Mouse (Mus musculus) embryonic facial prominence, embryonic 14.5 days (tissue): ENCODE data around the gene Borcs6. TPM values are rescaled to one million over a fixed set of nuclear protein-coding genes. Genes with fewer than 3 reads are reported as not detected.
A peak's percentile ranks its signal among the peaks of the same experiment; 100 is the strongest.
"Not testable (repeated sequence)": the region's sequence is repeated elsewhere in the genome, so short reads cannot be mapped to it uniquely, and the experiment has no call there.

Source experiments
- ATAC-seq: fragments of 200-750 bp; cut with Nextera tagmentation; 2 replicates; pipeline ENCODE4 v1.8.0; 2017; ENCODE audit warnings: low read depth, moderate number of reproducible peaks, moderate TSS enrichment
- DNase-seq: peaks from one replicate; pipeline ENCODE4 v3.0.0-alpha.2; 2015; ENCODE audit warnings: low spot score
- H3K27ac ChIP-seq: fragments of 300-500 bp; sonication (generic); replicated peaks from 2 replicates; pipeline ENCODE4 v1.5.1; 2014; ENCODE audit warnings: low read depth, mild to moderate bottlenecking, low read length, moderate library complexity
- H3K27me3 ChIP-seq: fragments of 300-500 bp; sonication (generic); replicated peaks from 2 replicates; pipeline ENCODE4 v1.6.1; 2014; ENCODE audit warnings: low read length; ENCODE audit not compliant: control insufficient read depth, insufficient read depth
- H3K36me3 ChIP-seq: fragments of 300-500 bp; sonication (generic); 2 replicates; pipeline ENCODE4 v1.6.1; 2014; ENCODE audit warnings: low read length, mixed read lengths; ENCODE audit not compliant: control insufficient read depth, insufficient read depth
- H3K4me1 ChIP-seq: fragments of 300-500 bp; sonication (generic); 2 replicates; pipeline ENCODE4 v1.6.1; 2014; ENCODE audit warnings: antibody characterized with exemption, low read length; ENCODE audit not compliant: control insufficient read depth, insufficient read depth
- H3K4me2 ChIP-seq: fragments of 300-500 bp; sonication (generic); 2 replicates; pipeline ENCODE4 v1.6.1; 2014; ENCODE audit warnings: low read depth, mild to moderate bottlenecking, low read length, moderate library complexity, mixed read lengths
- H3K4me3 ChIP-seq: fragments of 300-500 bp; sonication (generic); 2 replicates; pipeline ENCODE4 v1.5.1; 2014; ENCODE audit warnings: low read depth, mild to moderate bottlenecking, low read length
- H3K9ac ChIP-seq: fragments of 300-500 bp; sonication (generic); 2 replicates; pipeline ENCODE4 v1.6.1; 2014; ENCODE audit warnings: low read depth, mild to moderate bottlenecking, low read length, moderate library complexity, mixed read lengths
- H3K9me3 ChIP-seq: fragments of 300-500 bp; sonication (generic); 2 replicates; pipeline ENCODE4 v1.6.1; 2016; ENCODE audit warnings: low read length; ENCODE audit not compliant: control insufficient read depth
- WGBS: fragments of 180-500 bp; shearing (Covaris S2); extraction: QIAGEN DNeasy Blood & Tissue Kit; methylation state at CpG from one replicate; pipeline ENCODE4 v1.1.7; 2014; 5-methylcytosine and 5-hydroxymethylcytosine counted together
- polyA plus RNA-seq: library from polyadenylated mRNA; unstranded; fragments of >200 nt; fragmentation: Nextera tagmentation; extraction: Ambion mirVana; gene quantifications from 2 replicates; pipeline ENCODE4 v1.2.1, GENCODE M21; 2014

Gene Borcs6
- polyA plus RNA-seq: 12.1 and 12.4 TPM in 2 replicates

DNA sequence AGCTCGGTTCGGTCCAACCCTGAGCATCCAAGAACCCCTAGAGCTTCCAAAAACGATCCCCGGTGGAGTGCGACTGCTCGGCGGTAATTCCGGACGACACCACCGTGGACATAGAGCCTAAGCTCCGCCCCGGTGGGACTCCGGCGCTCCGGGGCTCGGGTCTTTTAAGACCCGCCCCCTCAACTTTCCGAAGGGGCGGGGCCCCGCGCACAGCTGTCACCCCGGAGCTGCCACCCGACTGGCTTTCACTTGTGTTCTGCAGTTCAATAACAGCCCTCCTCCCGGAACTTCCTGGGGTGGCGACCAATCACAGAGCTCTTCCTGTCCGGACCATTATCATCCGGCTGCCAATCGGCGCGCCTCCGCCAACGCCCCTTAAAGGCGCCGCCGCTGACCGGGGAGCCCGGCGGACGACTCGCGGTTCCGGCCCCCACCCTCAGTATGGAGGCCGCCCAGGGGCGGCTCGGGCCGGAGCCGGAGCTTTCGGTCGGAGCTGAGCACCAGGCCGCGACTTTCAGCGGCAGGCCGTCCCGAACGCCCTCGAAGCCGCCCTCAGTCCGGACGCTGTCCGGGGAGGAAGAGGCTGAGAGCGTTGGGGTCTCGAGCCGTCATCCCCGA lies at the start of gene Borcs6:
Gene Borcs6, plus strand, starts transcription at position 361 of the 618 bp plus-strand sequence.
- Histone ChIP-seq H3K4me3 (peak within 1 kb of the TSS; percentile 97), H3K27ac (peak within 1 kb of the TSS; percentile 86), H3K4me1 (peaks cover 19% of the 10 kb centered on the region), H3K4me2 (peak within 1 kb of the TSS; percentile 96), H3K36me3 (0 out of 2 replicates have a peak, but pooled peaks cover under 1% of the 10 kb centered on the region), H3K9ac (peak within 1 kb of the TSS; percentile 90), H3K27me3 (no peaks in the 10 kb centered on the region), H3K9me3 (no peaks in the 10 kb centered on the region)
- ATAC-seq: peak; percentile 93
- under 1% methylated on average over 59 of the region's 64 CpGs for WGBS
- DNase-seq: peak; percentile 99

- no peak for ATAC-seq
- no peaks in the 10 kb centered on the region for H3K36me3 ChIP-seq
- 87% methylated on average over 15 of the region's 15 CpGs for WGBS
- no peak overlapping the region for H3K27ac ChIP-seq
- H3K9ac ChIP-seq: no peak overlapping the region
- no peak overlapping the region for H3K4me3 ChIP-seq
- no peak for DNase-seq
- peak overlapping the region; percentile 84; the same call in 1 of the 2 replicates for H3K4me2 ChIP-seq
- H3K4me1 ChIP-seq: peaks cover 12% of the 10 kb centered on the region
- no peaks in the 10 kb centered on the region for H3K9me3 ChIP-seq
- H3K27me3 ChIP-seq: no peaks in the 10 kb centered on the region
Observed at GRCm38 (mm10) chr11:69010400-69011323, 48.9 kb upstream of the Borcs6 start.

- Histone ChIP-seq H3K9ac (peak overlapping the region; percentile 71; the same call in 1 of the 2 replicates), H3K4me1 (peaks cover 12% of the 10 kb centered on the region), H3K27ac (peak overlapping the region; percentile 85), H3K4me3 (peak overlapping the region; percentile 53), H3K4me2 (peak overlapping the region; percentile 84)
- H3K9me3 ChIP-seq, H3K27me3 ChIP-seq, DNase-seq, ATAC-seq, H3K36me3 ChIP-seq: not testable (repeated sequence)
- 71% methylated on average over 2 of the region's 2 CpGs for WGBS
Observed at GRCm38 (mm10) chr11:69011445-69011844, 48.1 kb upstream of the Borcs6 start.

DNA sequence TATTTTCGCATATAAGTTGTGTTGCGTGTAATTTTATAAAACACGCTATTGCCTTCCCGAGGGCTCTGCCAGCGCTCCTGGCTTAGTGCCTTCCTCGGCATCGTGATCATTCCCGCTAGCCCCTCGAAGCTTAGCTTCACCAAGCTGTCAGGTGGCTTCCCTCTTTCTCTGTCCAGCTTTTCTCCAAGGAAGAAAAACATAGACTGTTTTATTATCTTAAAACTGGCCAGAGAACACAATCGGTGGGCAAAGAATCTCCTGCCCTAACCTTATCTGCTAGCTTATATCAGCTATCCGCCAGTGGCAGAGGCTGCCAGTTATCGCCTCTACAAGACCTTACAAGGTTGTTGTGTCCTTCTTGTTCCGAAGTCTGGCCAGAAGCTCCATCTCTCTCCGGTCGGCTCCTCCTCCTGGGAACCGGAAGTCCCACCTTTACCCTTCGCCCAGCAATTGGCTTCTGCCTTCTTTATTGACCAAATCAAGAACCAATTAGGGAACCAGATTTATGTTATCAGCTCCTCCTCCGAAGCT lies 47.4 kb upstream of the Borcs6 start:
- peak; percentile 96 for DNase-seq
- Histone ChIP-seq H3K27ac (peak overlapping the region; percentile 85), H3K4me2 (peak overlapping the region; percentile 84), H3K4me3 (peak overlapping the region; percentile 53), H3K36me3 (no peaks in the 10 kb centered on the region), H3K4me1 (peaks cover 19% of the 10 kb centered on the region), H3K9me3 (no peaks in the 10 kb centered on the region), H3K9ac (peak overlapping the region; percentile 71), H3K27me3 (no peaks in the 10 kb centered on the region)
- peak; percentile 64 for ATAC-seq
- under 1% methylated on average over 18 of the region's 18 CpGs for WGBS

DNA sequence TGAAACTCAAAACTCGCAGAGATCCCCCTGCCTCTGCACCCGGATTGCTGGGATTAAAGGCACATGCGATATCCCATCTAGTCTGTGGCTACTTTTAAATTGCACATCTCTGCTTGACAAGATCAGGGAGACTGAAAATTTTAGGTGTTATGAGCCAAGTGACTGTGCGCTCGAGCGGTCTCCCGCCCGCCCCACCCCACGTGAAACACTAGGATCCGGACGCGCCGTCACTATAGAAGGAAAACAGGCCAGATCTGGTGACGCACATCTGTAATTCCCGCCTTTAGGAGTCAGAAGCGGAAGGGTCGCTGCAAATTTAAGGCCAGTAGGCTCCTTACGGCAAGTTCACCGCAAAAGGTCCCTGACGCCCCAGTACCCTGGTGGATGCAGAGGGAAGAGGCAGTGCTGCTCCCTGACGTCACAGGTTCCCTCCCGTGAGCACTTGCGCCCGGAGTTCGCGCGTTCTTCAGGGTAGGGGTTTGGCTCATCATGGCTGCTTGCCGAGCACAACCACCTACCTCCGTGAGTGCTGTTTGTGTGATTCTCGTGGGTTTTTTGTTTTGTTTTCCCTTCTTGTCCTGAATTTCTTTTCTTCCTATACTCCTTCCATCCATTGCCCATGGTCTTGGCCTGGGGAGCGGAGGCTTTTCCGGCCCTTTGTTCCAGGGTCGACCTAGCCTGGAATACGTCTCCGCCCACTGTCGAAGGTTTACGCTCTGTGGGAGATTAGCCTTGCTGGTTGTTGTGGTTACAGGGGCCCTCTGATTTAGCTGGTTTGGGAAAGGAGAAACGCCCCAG lies 43.7 kb upstream of the Borcs6 start, which contains the start of gene Ctc1:
Gene Ctc1, plus strand, starts transcription at position 268 of the 798 bp plus-strand sequence.
- peak within 1 kb of the TSS; percentile 89 for H3K27ac ChIP-seq
- peaks cover 13% of the 10 kb centered on the region for H3K4me1 ChIP-seq
- peaks cover under 1% of the 10 kb centered on the region; the same call in 1 of the 2 replicates for H3K36me3 ChIP-seq
- no peaks in the 10 kb centered on the region for H3K27me3 ChIP-seq
- 3% methylated on average over 37 of the region's 38 CpGs for WGBS
- H3K4me3 ChIP-seq: peak within 1 kb of the TSS; percentile 64
- no peaks in the 10 kb centered on the region for H3K9me3 ChIP-seq
- peak within 1 kb of the TSS; percentile 87 for H3K9ac ChIP-seq
- peak within 1 kb of the TSS; percentile 78 for H3K4me2 ChIP-seq
- peak; percentile 97 for DNase-seq
- ATAC-seq: peak; percentile 96

DNA sequence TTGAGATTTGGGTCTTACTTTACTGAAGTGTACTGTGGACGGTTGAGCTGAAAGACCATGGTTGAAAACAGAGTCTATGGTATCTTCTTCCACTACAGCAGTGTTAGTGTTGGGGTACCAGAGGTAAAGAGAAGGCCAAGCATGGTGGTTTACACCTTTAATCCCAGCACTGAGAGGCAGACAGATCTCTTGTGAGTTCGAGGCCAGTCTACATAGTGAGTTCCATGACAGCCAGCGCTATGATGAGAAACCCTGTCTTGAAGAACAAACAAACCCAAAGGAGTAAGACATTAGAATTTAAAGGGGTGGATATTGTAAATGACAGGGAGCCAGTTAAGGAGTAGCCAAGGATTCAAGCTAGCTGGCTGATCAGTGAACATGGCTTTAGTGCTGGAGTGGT lies 42.8 kb upstream of the Borcs6 start:
- H3K9ac ChIP-seq: peak overlapping the region; percentile 87
- peaks cover 10% of the 10 kb centered on the region for H3K4me1 ChIP-seq
- H3K4me2 ChIP-seq: peak overlapping the region; percentile 78
- no peak for ATAC-seq
- H3K27ac ChIP-seq: peak overlapping the region; percentile 89
- DNase-seq: no peak
- no peaks in the 10 kb centered on the region for H3K9me3 ChIP-seq
- peaks cover 10% of the 10 kb centered on the region for H3K36me3 ChIP-seq
- H3K27me3 ChIP-seq: no peaks in the 10 kb centered on the region
- 58% methylated on average over 3 of the region's 3 CpGs for WGBS
- H3K4me3 ChIP-seq: peak overlapping the region; percentile 64

GRCm38 (mm10) chr11:69020691-69021090 lies 38.8 kb upstream of the Borcs6 start:
- H3K4me2 ChIP-seq: no peak overlapping the region
- DNase-seq (no peak), ATAC-seq (no peak)
- no peak overlapping the region for H3K4me3 ChIP-seq
- no peak overlapping the region for H3K27ac ChIP-seq
- H3K36me3 ChIP-seq: peaks cover 49% of the 10 kb centered on the region
- H3K9ac ChIP-seq: no peak overlapping the region
- H3K27me3 ChIP-seq: no peaks in the 10 kb centered on the region
- no peaks in the 10 kb centered on the region for H3K9me3 ChIP-seq
- H3K4me1 ChIP-seq: peaks cover 7% of the 10 kb centered on the region

DNA sequence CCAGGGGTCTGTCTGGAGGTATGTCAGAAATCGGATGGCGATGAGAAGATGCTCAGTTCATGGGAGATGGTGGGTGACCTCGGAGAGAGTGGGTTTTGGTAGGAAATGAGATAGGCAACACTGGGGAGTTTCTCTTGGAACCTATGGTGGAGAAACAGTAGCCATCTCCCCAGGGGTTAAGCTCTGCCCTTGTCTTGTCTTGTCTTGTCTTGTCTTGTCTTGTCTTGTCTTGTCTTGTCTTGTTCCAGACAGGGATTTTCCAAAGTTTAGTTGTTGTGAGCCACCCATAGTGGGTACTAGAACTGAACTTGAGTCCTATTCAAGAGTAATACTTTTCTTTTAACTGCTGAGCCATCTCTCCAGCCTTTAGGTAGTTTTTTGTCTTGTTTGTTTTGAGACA lies 33.0 kb upstream of the Borcs6 start:
- no peaks in the 10 kb centered on the region for H3K27me3 ChIP-seq
- H3K9me3 ChIP-seq: no peaks in the 10 kb centered on the region
- DNase-seq (no peak), ATAC-seq (no peak)
- no peak overlapping the region for H3K4me2 ChIP-seq
- H3K9ac ChIP-seq: no peak overlapping the region
- 89% methylated on average over 3 of the region's 3 CpGs for WGBS
- H3K4me1 ChIP-seq: no peaks in the 10 kb centered on the region
- no peak overlapping the region for H3K4me3 ChIP-seq
- H3K36me3 ChIP-seq: peaks cover 100% of the 10 kb centered on the region
- no peak overlapping the region for H3K27ac ChIP-seq
